Mouse (Mus musculus) naive thymus-derived CD4-positive, alpha-beta T cell, adult 2 months (primary cell): Measurements from ENCODE around the gene Prpf31.

ENCODE experiments used
- DNase-seq: peaks from one replicate; pipeline ENCODE4 v3.0.0-alpha.2; 2011; ENCODE audit warnings: low read depth

Prpf31 gene

DNA sequence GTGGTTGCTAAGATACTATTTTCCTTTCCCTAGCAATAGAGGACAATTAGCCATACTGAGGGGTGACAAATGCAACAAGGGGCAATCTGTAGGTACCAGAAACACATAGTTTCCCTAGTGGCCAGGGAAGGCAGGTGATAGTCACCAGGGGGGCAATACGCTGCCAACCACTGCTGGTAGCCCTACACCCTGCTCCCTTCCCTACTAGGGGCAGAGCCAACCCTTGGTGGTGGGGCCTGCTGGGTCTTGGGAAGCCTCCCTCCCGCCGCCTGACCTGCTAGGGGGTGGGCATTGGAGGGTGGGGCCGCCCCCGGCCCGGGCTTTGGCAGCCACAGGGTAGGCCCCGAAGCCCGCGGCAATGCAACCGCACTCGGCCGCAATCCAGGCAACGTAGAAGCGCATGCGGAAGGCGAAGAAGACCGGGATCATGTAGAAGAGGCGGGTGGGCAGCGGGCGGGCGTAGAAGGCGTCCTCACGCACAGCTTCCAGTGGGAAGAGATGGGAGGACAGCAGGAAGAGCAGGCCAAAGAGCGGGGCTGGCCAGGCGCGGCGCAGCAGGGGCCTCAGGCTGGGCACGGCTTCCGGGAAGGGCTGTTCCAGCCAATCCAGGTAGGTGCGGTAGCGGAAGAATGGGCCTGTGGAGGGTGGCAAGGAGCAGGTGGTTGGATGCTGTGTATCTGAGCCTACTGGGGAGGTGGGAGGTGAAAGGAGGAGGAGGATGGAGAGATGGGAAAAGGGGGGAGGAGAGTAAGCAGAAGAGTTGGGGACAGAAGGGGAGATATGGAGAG, 55.8 kb downstream of the Prpf31 start:
- DNase-seq, result no peak

DNA sequence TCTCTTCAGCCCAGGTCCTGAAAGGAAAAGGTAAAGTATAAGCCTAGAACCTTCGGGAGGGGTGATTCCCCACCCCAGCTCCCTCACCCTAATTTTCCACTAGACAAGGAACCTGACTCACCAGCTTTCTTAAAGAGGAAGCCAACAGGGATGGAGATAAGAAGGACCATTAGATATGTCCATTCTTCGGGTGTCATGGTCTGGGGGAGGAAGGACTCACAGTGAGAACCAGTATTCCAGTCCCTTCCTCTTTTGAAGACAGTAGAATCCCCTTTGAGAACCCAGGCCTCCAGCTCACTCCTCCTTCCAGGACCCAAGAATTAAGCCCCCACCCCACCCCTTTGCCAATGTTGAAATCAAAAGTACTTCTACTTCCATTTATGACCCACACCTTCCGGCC, 62.1 kb downstream of the Prpf31 start:
- peak; percentile 28 for DNase-seq
